Comparison of ENCODE assay signal across 10 mouse cellular contexts in the genomic region with DNA sequence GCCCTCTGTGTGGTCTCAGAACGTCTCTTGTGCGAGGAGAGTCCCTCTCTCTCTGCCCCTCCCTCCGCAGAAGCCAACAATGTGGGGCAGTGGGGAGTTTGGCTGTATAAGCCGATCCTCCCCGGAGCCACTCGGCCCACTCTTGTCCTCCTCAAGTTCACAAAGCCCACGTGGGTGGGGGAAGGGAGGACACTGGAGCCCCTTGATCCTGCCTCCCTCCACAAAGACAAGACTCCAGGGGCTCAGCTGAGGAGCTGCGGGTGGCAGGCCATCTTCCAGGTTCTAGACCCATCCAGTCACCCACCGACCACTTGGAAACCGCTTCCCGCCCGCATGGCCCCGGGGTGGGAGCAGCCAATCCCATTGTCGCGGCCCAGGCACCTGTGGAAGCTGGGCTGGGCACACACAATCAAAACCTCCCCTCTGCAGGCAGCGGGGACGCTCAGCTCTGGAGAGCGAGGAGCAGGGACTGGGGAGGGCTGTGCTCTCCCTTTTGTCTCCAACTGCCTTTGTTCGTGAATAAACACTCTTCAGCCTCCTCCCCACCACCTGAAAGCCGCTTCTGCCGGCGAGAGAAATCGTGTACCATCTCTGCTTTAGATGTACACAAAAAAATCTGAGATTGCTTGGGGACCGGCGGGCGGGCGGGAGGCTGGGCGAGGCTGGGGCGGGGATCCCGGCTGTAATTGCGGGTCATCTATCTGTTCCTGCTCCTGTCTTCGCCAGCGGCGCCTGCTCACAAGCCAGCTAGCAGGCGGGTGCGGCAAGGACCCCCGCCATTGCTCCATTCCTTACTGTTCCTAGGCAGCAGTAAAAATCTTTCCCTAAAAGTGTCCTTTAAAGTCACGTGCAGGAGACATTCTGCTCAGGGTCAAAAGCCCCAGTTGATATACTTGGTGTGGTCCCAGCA.
DNase-seq lines count a peak whose midpoint lies in the region; ATAC-seq lines count a peak whose summit lies in the region.
"Had no signal": no experiment of that assay in that cellular context is flagged by ENCODE, and none has a peak within 500 bp of the region (broad histone marks: within the 10 kb centered on the region; RNA-seq: fewer than 3 reads in every experiment).

No protein-coding gene starts in this region.

- no peak overlapping the region for H3K4me3 ChIP-seq in kidney, embryonic 14.5 days (ENCODE audit: low read length)
- peak overlapping the region; percentile 26 for H3K4me3 ChIP-seq in hindbrain, embryonic 12.5 days
- peak overlapping the region; percentile 26 for H3K4me3 ChIP-seq in neural tube, embryonic 11.5 days (ENCODE audit: low read depth, low read length)

- no peak overlapping the region for H3K27ac ChIP-seq in kidney, embryonic 14.5 days (ENCODE audit: low read depth, low read length)
- H3K27ac ChIP-seq in hindbrain, embryonic 12.5 days, result peak overlapping the region; percentile 87
- peak overlapping the region; percentile 23; the same call in 1 of the 2 replicates for H3K27ac ChIP-seq in neural tube, embryonic 11.5 days (ENCODE audit: low read depth, low read length)

- WGBS in kidney, embryonic 14.5 days, result under 1% methylated on average over 38 of the region's 38 CpGs
- under 1% methylated on average over 38 of the region's 38 CpGs for WGBS in hindbrain, embryonic 12.5 days
- under 1% methylated on average over 38 of the region's 38 CpGs for WGBS in neural tube, embryonic 11.5 days

- H3K9me3 ChIP-seq in kidney, embryonic 14.5 days (ENCODE audit: control insufficient read depth, low read length), result no peaks in the 10 kb centered on the region
- H3K9me3 ChIP-seq in hindbrain, embryonic 12.5 days (replicated peaks), result no peaks in the 10 kb centered on the region
- no peaks in the 10 kb centered on the region for H3K9me3 ChIP-seq in neural tube, embryonic 11.5 days (ENCODE audit: control insufficient read depth, low read length)

- peaks cover 44% of the 10 kb centered on the region for H3K27me3 ChIP-seq in kidney, embryonic 14.5 days (ENCODE audit: control insufficient read depth, insufficient read depth, low read length)
- H3K27me3 ChIP-seq in hindbrain, embryonic 12.5 days, result peaks cover 40% of the 10 kb centered on the region
- 0 out of 2 replicates have a peak, but pooled peaks cover 2% of the 10 kb centered on the region for H3K27me3 ChIP-seq in neural tube, embryonic 11.5 days (ENCODE audit: control insufficient read depth, insufficient read depth, low read length)

- no peaks in the 10 kb centered on the region for H3K36me3 ChIP-seq in kidney, embryonic 14.5 days (ENCODE audit: control insufficient read depth, insufficient read depth, low read length)
- no peaks in the 10 kb centered on the region for H3K36me3 ChIP-seq in hindbrain, embryonic 12.5 days
- H3K36me3 ChIP-seq in neural tube, embryonic 11.5 days (ENCODE audit: control insufficient read depth, insufficient read depth, low read length), result no peaks in the 10 kb centered on the region

- no peak for DNase-seq in kidney, postnatal 14 days
- peak; percentile 44 for DNase-seq in embryo, embryonic 10 days (ENCODE audit: low spot score)
- peak; percentile 73 for DNase-seq in neural tube, embryonic 11.5 days (ENCODE audit: low spot score)
- no peak for DNase-seq in layer of hippocampus, adult 9-10 months (ENCODE audit: low spot score)
- no peak for DNase-seq in layer of hippocampus, postnatal 14 days (ENCODE audit: low spot score in 2 of 2)
- no peak for DNase-seq in urinary bladder, postnatal 36 days (ENCODE audit: low spot score in 2 of 2)
- DNase-seq: adrenal gland, postnatal 10 days; heart, postnatal 14 days had no signal

- no peak for ATAC-seq in kidney, embryonic 14.5 days (ENCODE audit: low FRiP score, low TSS enrichment)
- peak; percentile 83 for ATAC-seq in hindbrain, embryonic 12.5 days (ENCODE audit: low FRiP score)
- ATAC-seq in neural tube, embryonic 11.5 days (ENCODE audit: insufficient read depth, low FRiP score, low TSS enrichment), result peak; percentile 72; the same call in 1 of the 2 replicates

- H3K4me2 ChIP-seq in kidney, embryonic 14.5 days (replicated peaks; ENCODE audit: low read depth, low read length), result peak overlapping the region; percentile 31
- peak overlapping the region; percentile 54 for H3K4me2 ChIP-seq in hindbrain, embryonic 12.5 days (replicated peaks)
- H3K4me2 ChIP-seq in neural tube, embryonic 11.5 days (ENCODE audit: low read depth), result peak overlapping the region; percentile 52

- no peak overlapping the region for H3K9ac ChIP-seq in kidney, embryonic 14.5 days (ENCODE audit: low read depth, low read length)
- H3K9ac ChIP-seq in hindbrain, embryonic 12.5 days, result peak overlapping the region; percentile 54
- H3K9ac ChIP-seq in neural tube, embryonic 11.5 days (ENCODE audit: low read length), result peak overlapping the region; percentile 60

- no peaks in the 10 kb centered on the region; the same call in 1 of the 2 replicates for H3K4me1 ChIP-seq in kidney, embryonic 14.5 days (ENCODE audit: control insufficient read depth, insufficient read depth, low read length)
- H3K4me1 ChIP-seq in hindbrain, embryonic 12.5 days, result peaks cover 21% of the 10 kb centered on the region
- no peaks in the 10 kb centered on the region for H3K4me1 ChIP-seq in neural tube, embryonic 11.5 days (ENCODE audit: control insufficient read depth, insufficient read depth, low read length)

Comparison
In these comparisons a context has a peak if more than half of its experiments do, and no peak if none do; other contexts are left out.
1. DNase-seq: peak in embryo, embryonic 10 days (single experiment) and neural tube, embryonic 11.5 days (single experiment); none in kidney, postnatal 14 days (single experiment), layer of hippocampus, adult 9-10 months (single experiment), layer of hippocampus, postnatal 14 days (0 of 2) and urinary bladder, postnatal 36 days (0 of 2).
2. Peak in every context shown above with its lines, with median percentiles within 50 percentile points of each other: H3K4me2 ChIP-seq.